Mouse (Mus musculus): ENCODE data around the gene Phf3. TPM values are rescaled to one million over a fixed set of nuclear protein-coding genes. Genes with fewer than 3 reads are reported as not detected.

Phf3 gene
- polyA plus RNA-seq, 1 experiment: 1.2 TPM

GRCm38 (mm10) chr1:30875746-30876145, 2.0 kb upstream of the Phf3 start:
- no peaks in the 10 kb centered on the region for H3K27me3 ChIP-seq (ENCODE audit: control insufficient read depth)
- H3K9me3 ChIP-seq (ENCODE audit: control insufficient read depth, low read length): no peaks in the 10 kb centered on the region
- no peak overlapping the region for H3K4me3 ChIP-seq (replicated peaks)
- peaks cover 21% of the 10 kb centered on the region for H3K4me1 ChIP-seq (ENCODE audit: control insufficient read depth)
- H3K36me3 ChIP-seq (ENCODE audit: control insufficient read depth): peaks cover under 1% of the 10 kb centered on the region; the same call in 1 of the 2 replicates
- TF ChIP-seq GATA1 (IDR thresholded peaks at IDR 0.05; ENCODE audit: low read length) (no peak), TAL1 (IDR thresholded peaks at IDR 0.05; ENCODE audit: low read length) (no peak)

GRCm38 (mm10) chr1:30874261-30875131, 775 bp upstream of the Phf3 start:
- H3K4me3 ChIP-seq (replicated peaks): peak overlapping the region; percentile 95
- H3K9me3 ChIP-seq (ENCODE audit: control insufficient read depth, low read length): no peaks in the 10 kb centered on the region
- H3K36me3 ChIP-seq (ENCODE audit: control insufficient read depth): peaks cover 7% of the 10 kb centered on the region
- no peaks in the 10 kb centered on the region for H3K27me3 ChIP-seq (ENCODE audit: control insufficient read depth)
- H3K4me1 ChIP-seq (ENCODE audit: control insufficient read depth): peaks cover 25% of the 10 kb centered on the region
- TF ChIP-seq GATA1 (IDR thresholded peaks at IDR 0.05; ENCODE audit: low read length): no peak
- TF ChIP-seq TAL1 (IDR thresholded peaks at IDR 0.05; ENCODE audit: low read length): no peak

DNA sequence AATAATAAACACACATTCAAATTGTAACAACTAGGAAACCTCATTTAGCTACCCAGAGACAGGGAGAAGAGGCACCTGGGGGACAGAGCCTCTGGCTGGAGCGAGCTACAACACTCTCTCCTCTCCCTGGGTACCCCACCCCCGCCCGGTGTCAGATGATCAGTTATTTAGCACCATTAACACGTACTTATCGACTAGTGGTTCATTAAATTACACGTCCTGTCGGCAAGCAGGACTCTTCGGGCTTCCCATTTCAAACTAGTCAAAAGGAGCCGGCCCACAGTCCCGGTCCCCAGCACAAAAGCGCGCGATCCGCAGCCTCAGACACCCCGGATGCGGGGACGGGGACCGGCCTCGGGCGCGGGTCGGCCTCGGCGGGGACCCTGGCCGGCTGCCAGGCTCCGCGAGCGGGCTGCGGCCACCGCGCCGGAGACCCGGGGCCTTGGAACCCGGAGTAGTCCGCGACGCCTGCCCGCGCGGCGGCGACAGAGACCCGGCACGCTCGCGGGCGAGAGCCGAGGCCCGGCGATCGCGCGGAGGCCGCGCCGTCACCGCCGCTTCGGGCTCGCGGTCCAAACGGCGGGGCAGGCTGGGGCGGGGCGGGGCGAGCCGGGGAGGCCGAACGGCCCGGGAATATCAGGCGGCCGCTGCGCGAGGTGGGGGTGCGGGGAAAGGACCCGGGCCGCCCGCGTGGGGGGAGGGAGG, 733 bp downstream of the Phf3 start:
- peak overlapping the region; percentile 95 for H3K4me3 ChIP-seq (replicated peaks)
- peaks cover 7% of the 10 kb centered on the region for H3K36me3 ChIP-seq (ENCODE audit: control insufficient read depth)
- H3K9me3 ChIP-seq (ENCODE audit: control insufficient read depth, low read length): no peaks in the 10 kb centered on the region
- no peaks in the 10 kb centered on the region for H3K27me3 ChIP-seq (ENCODE audit: control insufficient read depth)
- no peak for TF ChIP-seq TAL1 (IDR thresholded peaks at IDR 0.05; ENCODE audit: low read length)
- TF ChIP-seq GATA1 (IDR thresholded peaks at IDR 0.05; ENCODE audit: low read length): no peak
- peaks cover 27% of the 10 kb centered on the region for H3K4me1 ChIP-seq (ENCODE audit: control insufficient read depth)

- Histone ChIP-seq H3K36me3 (ENCODE audit: control insufficient read depth) (peaks cover 9% of the 10 kb centered on the region), H3K4me3 (replicated peaks) (no peak overlapping the region), H3K9me3 (ENCODE audit: control insufficient read depth, low read length) (no peaks in the 10 kb centered on the region), H3K27me3 (ENCODE audit: control insufficient read depth) (no peaks in the 10 kb centered on the region), H3K4me1 (ENCODE audit: control insufficient read depth) (peaks cover 18% of the 10 kb centered on the region)
- TF ChIP-seq GATA1 (IDR thresholded peaks at IDR 0.05; ENCODE audit: low read length) (no peak), TAL1 (IDR thresholded peaks at IDR 0.05; ENCODE audit: low read length) (no peak)
Measured at GRCm38 (mm10) chr1:30867786-30868185, 5.9 kb downstream of the Phf3 start.

DNA sequence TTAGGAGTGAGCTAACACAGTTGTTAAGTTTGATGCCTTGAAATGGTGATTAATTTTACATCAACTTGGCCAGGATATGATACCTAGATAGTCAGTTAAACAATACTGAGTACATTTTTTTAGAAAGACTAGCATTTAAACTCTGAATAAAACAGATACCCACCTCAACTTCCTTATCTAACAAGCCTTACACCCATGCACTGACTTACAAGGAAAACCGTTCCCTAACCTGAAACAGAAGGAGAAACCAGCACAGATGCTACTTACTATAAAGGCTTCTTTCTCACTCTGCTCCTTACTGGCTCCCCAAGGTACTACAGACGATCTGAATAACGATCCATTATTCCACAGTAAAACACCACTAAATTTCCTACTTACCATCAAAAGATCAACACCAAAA, 21.2 kb downstream of the Phf3 start:
- TF ChIP-seq GATA1 (IDR thresholded peaks at IDR 0.05; ENCODE audit: low read length): no peak
- TF ChIP-seq TAL1 (IDR thresholded peaks at IDR 0.05; ENCODE audit: low read length): no peak
- no peak overlapping the region for H3K4me3 ChIP-seq (replicated peaks)
- no peaks in the 10 kb centered on the region for H3K9me3 ChIP-seq (ENCODE audit: control insufficient read depth, low read length)
- H3K36me3 ChIP-seq (ENCODE audit: control insufficient read depth): peaks cover 22% of the 10 kb centered on the region
- peaks cover 8% of the 10 kb centered on the region for H3K4me1 ChIP-seq (ENCODE audit: control insufficient read depth)
- no peaks in the 10 kb centered on the region for H3K27me3 ChIP-seq (ENCODE audit: control insufficient read depth)

GRCm38 (mm10) chr1:30851920-30852319, 21.8 kb downstream of the Phf3 start:
- H3K9me3 ChIP-seq (ENCODE audit: control insufficient read depth, low read length): no peaks in the 10 kb centered on the region
- H3K27me3 ChIP-seq (ENCODE audit: control insufficient read depth): no peaks in the 10 kb centered on the region
- TF ChIP-seq TAL1 (IDR thresholded peaks at IDR 0.05; ENCODE audit: low read length) (no peak), GATA1 (IDR thresholded peaks at IDR 0.05; ENCODE audit: low read length) (no peak)
- H3K36me3 ChIP-seq (ENCODE audit: control insufficient read depth): peaks cover 24% of the 10 kb centered on the region
- peaks cover 8% of the 10 kb centered on the region for H3K4me1 ChIP-seq (ENCODE audit: control insufficient read depth)
- H3K4me3 ChIP-seq (replicated peaks): no peak overlapping the region

GRCm38 (mm10) chr1:30850906-30851305, 22.8 kb downstream of the Phf3 start:
- Histone ChIP-seq H3K4me1 (ENCODE audit: control insufficient read depth) (peaks cover 8% of the 10 kb centered on the region), H3K36me3 (ENCODE audit: control insufficient read depth) (peaks cover 24% of the 10 kb centered on the region), H3K4me3 (replicated peaks) (no peak overlapping the region), H3K9me3 (ENCODE audit: control insufficient read depth, low read length) (no peaks in the 10 kb centered on the region), H3K27me3 (ENCODE audit: control insufficient read depth) (no peaks in the 10 kb centered on the region)
- TF ChIP-seq TAL1 (IDR thresholded peaks at IDR 0.05; ENCODE audit: low read length): no peak
- TF ChIP-seq GATA1 (IDR thresholded peaks at IDR 0.05; ENCODE audit: low read length): no peak

DNA sequence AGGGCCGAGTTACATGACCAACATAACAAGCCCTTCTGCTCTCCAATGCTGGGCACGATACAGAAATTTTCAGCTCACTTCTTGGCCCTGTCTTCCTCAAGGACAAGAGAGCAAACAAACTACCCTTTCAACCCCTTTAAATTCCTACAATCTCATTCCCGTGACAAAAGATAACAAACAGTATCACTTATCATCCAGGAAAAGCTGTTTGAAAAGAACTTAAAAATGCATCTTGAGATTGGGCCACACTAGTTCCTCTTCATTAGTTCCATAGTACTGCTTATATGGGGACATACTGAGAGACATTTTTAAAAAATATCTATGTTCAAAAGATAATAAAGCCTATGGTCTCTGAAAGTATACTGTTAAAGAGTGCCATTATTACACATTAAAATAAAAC, 23.8 kb downstream of the Phf3 start:
- H3K36me3 ChIP-seq (ENCODE audit: control insufficient read depth): peaks cover 28% of the 10 kb centered on the region
- peaks cover 8% of the 10 kb centered on the region for H3K4me1 ChIP-seq (ENCODE audit: control insufficient read depth)
- no peaks in the 10 kb centered on the region for H3K27me3 ChIP-seq (ENCODE audit: control insufficient read depth)
- TF ChIP-seq TAL1 (IDR thresholded peaks at IDR 0.05; ENCODE audit: low read length) (no peak), GATA1 (IDR thresholded peaks at IDR 0.05; ENCODE audit: low read length) (no peak)
- H3K4me3 ChIP-seq (replicated peaks): no peak overlapping the region
- no peaks in the 10 kb centered on the region for H3K9me3 ChIP-seq (ENCODE audit: control insufficient read depth, low read length)

DNA sequence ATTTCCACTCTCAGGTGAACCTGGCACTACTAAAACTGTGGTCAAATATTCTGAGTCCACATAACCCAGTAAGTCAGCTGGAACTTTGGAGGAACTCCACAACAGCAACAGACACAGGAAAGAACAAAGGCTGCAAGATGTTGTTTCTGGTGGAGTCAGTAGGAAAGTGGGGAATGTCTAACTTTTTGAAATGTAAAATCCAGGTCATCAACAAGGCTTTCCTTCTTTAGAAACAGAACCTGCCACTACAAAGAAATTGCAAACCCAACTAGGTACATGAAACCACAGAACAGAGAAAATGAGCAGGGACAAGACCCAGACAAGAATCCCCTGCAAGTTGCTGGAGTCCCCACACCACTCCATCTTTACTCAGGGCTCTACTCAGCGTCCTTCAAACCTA, 26.0 kb downstream of the Phf3 start:
- Histone ChIP-seq H3K4me1 (ENCODE audit: control insufficient read depth) (peaks cover 8% of the 10 kb centered on the region), H3K4me3 (replicated peaks) (no peak overlapping the region), H3K36me3 (ENCODE audit: control insufficient read depth) (peaks cover 25% of the 10 kb centered on the region), H3K27me3 (ENCODE audit: control insufficient read depth) (no peaks in the 10 kb centered on the region), H3K9me3 (ENCODE audit: control insufficient read depth, low read length) (no peaks in the 10 kb centered on the region)
- no peak for TF ChIP-seq GATA1 (IDR thresholded peaks at IDR 0.05; ENCODE audit: low read length)
- TF ChIP-seq TAL1 (IDR thresholded peaks at IDR 0.05; ENCODE audit: low read length): no peak
